Mouse (Mus musculus) CD8-positive naive resting alpha-beta T cell, adult 2 months (primary cell): ENCODE measurements around the gene Nop16.

Source experiments
- DNase-seq, 2 experiments: peaks; one replicate each; pipeline ENCODE4 v3.0.0; 2022; ENCODE audit warnings: low read depth in 2 of 2, low spot score in 2 of 2

The Nop16 gene

GRCm38 (mm10) chr13:54596870-54597269 is 7.0 kb upstream of the Nop16 start:
- DNase-seq = no peak

GRCm38 (mm10) chr13:54596107-54596690 is 6.3 kb upstream of the Nop16 start:
- no peak for DNase-seq

GRCm38 (mm10) chr13:54593617-54594016 is 3.7 kb upstream of the Nop16 start:
- DNase-seq = no peak

- no peak for DNase-seq
Observed at GRCm38 (mm10) chr13:54591776-54592356, 2.0 kb upstream of the Nop16 start.

- DNase-seq = no peak
Observed at GRCm38 (mm10) chr13:54589414-54589995, 385 bp downstream of the Nop16 start.

- no peak for DNase-seq
Observed at GRCm38 (mm10) chr13:54585831-54586230, 4.1 kb downstream of the Nop16 start.

GRCm38 (mm10) chr13:54582860-54583259 is 7.0 kb downstream of the Nop16 start:
- no peak for DNase-seq

GRCm38 (mm10) chr13:54582126-54582525 is 7.8 kb downstream of the Nop16 start:
- DNase-seq = no peak

- no peak for DNase-seq
Observed at GRCm38 (mm10) chr13:54581385-54581784, 8.5 kb downstream of the Nop16 start.

- no peak for DNase-seq
Observed at GRCm38 (mm10) chr13:54577652-54578507, 12.0 kb downstream of the Nop16 start.

GRCm38 (mm10) chr13:54575489-54575888 is 14.4 kb downstream of the Nop16 start:
- no peak for DNase-seq

- DNase-seq = peak; percentile 5 to 15
Observed at GRCm38 (mm10) chr13:54574854-54575481, 14.9 kb downstream of the Nop16 start, which contains the start of gene Arl10. Gene Arl10, plus strand, starts transcription at chr13:54575015.

- DNase-seq = no peak
Observed at GRCm38 (mm10) chr13:54572621-54573020, 17.3 kb downstream of the Nop16 start.

GRCm38 (mm10) chr13:54571637-54572036 is 18.3 kb downstream of the Nop16 start:
- DNase-seq = no peak

GRCm38 (mm10) chr13:54570736-54571135 is 19.2 kb downstream of the Nop16 start:
- no peak for DNase-seq

GRCm38 (mm10) chr13:54569282-54569681 is 20.6 kb downstream of the Nop16 start:
- DNase-seq = no peak

GRCm38 (mm10) chr13:54568380-54568779 is 21.5 kb downstream of the Nop16 start:
- DNase-seq = no peak

GRCm38 (mm10) chr13:54565594-54566345 is 24.1 kb downstream of the Nop16 start:
- DNase-seq = peak in 1 of 2 experiments; percentile 16

GRCm38 (mm10) chr13:54565201-54565581 is 24.7 kb downstream of the Nop16 start, which contains the start of gene 4833439L19Rik:
Gene 4833439L19Rik, minus strand, starts transcription at chr13:54565435.
- DNase-seq = peak; percentile 88 to 94
